Mouse (Mus musculus): ENCODE data around the gene Pacs2. TPM values are rescaled to one million over a fixed set of nuclear protein-coding genes. Genes with fewer than 3 reads are reported as not detected.

Pacs2 gene
- polyA plus RNA-seq, 1 experiment from 2014 or later, result 6.8 TPM

DNA sequence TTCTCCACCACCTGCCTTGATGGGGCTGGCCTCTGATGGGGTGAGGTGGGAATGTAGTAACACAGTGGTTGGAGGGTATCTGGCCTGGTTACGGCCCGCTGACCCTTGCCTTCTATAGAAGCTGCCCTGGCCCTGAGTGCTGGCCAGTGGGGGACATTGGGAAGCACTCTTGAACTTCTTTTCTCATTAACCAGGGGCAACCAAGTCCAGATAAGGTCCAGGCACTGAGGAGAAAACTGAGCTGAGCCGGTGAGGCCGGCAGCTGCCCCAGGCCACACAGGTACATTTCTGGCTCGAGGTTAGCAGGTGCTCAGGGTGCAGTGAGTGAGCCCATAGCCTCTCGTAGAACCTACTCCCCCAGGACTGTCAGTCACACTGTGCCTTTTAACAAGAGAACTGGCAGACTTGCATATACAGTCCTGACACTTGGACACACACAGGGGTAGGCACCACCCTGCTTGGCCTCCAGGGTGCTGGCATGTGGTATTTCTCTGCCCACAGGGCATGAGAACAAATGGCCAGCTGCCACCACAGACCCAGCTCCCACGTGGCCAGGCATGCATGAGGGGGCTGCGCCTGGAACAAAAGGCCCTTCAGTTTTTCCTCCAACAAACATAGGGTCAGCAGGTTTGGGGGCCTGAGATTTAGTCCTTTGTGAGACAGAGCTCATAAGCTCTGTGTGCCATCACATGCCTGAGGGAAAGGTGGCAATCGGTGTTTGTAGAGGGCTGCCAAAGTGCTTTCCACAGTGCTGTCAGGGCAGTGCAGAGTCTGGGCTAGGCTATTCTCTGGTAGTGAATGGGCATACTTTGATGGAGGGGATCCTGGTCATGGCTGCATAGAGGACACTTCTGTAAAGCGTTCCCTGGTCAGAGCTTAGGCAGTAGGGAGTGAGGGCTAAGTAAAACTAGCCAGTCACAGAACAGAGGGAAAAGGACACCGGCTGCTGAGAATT, 18.3 kb downstream of the Pacs2 start:
- H3K4me1 ChIP-seq (ENCODE audit: insufficient read depth, low read depth, low read length), result no peaks in the 10 kb centered on the region
- DNase-seq (ENCODE audit: low spot score) (no peak), ATAC-seq (no peak)
- no peak overlapping the region for H3K27ac ChIP-seq (ENCODE audit: low read length)
- H3K9me3 ChIP-seq (ENCODE audit: low read length), result no peaks in the 10 kb centered on the region
- H3K4me3 ChIP-seq (ENCODE audit: low read depth, low read length), result no peak overlapping the region
- no peaks in the 10 kb centered on the region; the same call in 1 of the 2 replicates for H3K36me3 ChIP-seq (ENCODE audit: insufficient read depth, low read length)
- H3K27me3 ChIP-seq (replicated peaks; ENCODE audit: insufficient read depth, low read length), result no peaks in the 10 kb centered on the region
- no peak overlapping the region for H3K4me2 ChIP-seq (replicated peaks; ENCODE audit: low read depth, low read length)
- 74% methylated on average over 11 of the region's 11 CpGs for WGBS
- H3K9ac ChIP-seq (replicated peaks; ENCODE audit: low read depth), result no peak overlapping the region
- TF ChIP-seq CTCF (IDR thresholded peaks at IDR 0.05) (no peak), EP300 (IDR thresholded peaks at IDR 0.05) (no peak)

DNA sequence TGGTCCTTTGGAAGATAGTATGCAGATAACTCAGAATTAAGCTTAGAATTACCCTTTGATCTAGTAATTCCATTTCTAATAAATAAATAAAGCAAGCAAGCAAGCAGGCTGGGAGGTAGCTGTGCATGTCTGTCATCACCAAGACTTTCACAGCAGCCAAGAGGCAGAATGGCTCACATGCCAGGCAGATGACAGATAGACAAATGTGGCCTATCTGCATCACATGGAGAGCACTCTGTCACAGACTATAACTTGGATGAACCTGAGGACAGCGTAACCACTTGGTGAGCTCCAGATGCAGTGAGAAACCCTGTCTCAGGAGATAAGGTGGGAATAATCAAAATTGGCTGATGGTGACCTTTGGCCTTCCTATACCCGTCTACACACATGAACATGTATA, 20.8 kb downstream of the Pacs2 start:
- Histone ChIP-seq H3K4me1 (ENCODE audit: insufficient read depth, low read depth, low read length) (no peaks in the 10 kb centered on the region), H3K27me3 (replicated peaks; ENCODE audit: insufficient read depth, low read length) (no peaks in the 10 kb centered on the region), H3K4me3 (ENCODE audit: low read depth, low read length) (no peak overlapping the region), H3K9me3 (ENCODE audit: low read length) (no peaks in the 10 kb centered on the region), H3K9ac (replicated peaks; ENCODE audit: low read depth) (no peak overlapping the region), H3K4me2 (replicated peaks; ENCODE audit: low read depth, low read length) (no peak overlapping the region), H3K27ac (ENCODE audit: low read length) (no peak overlapping the region), H3K36me3 (ENCODE audit: insufficient read depth, low read length) (no peaks in the 10 kb centered on the region)
- ATAC-seq, result no peak
- DNase-seq (ENCODE audit: low spot score), result no peak
- WGBS, result 62% methylated on average over 2 of the region's 2 CpGs
- TF ChIP-seq EP300 (IDR thresholded peaks at IDR 0.05) (no peak), CTCF (IDR thresholded peaks at IDR 0.05) (no peak)

DNA sequence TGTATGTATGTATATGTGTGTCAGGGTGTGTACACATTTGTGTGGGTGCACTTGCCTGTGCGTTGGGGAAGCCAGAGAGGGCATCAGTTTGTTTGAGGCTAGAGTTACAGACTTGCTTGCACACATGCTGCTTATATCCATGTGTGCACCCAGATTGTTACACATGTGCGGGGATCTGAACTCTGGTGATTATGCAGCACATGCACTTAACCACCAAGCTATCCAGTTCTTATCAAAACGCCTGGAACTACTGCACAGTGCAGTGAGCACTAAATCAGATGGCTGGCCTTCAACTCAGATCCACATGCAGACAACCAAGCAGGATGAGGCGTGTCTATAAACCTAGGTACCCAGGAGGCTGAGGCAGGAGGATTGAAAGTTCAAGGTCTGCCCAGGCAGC, 22.7 kb downstream of the Pacs2 start:
- Histone ChIP-seq H3K27me3 (replicated peaks; ENCODE audit: insufficient read depth, low read length) (no peaks in the 10 kb centered on the region), H3K9me3 (ENCODE audit: low read length) (no peaks in the 10 kb centered on the region), H3K27ac (ENCODE audit: low read length) (no peak overlapping the region), H3K4me3 (ENCODE audit: low read depth, low read length) (no peak overlapping the region), H3K4me1 (ENCODE audit: insufficient read depth, low read depth, low read length) (no peaks in the 10 kb centered on the region), H3K36me3 (ENCODE audit: insufficient read depth, low read length) (no peaks in the 10 kb centered on the region), H3K9ac (replicated peaks; ENCODE audit: low read depth) (no peak overlapping the region), H3K4me2 (replicated peaks; ENCODE audit: low read depth, low read length) (no peak overlapping the region)
- ATAC-seq, result no peak
- DNase-seq (ENCODE audit: low spot score), result no peak
- 83% methylated on average over 4 of the region's 4 CpGs for WGBS
- TF ChIP-seq EP300 (IDR thresholded peaks at IDR 0.05), result no peak
- no peak for TF ChIP-seq CTCF (IDR thresholded peaks at IDR 0.05)

DNA sequence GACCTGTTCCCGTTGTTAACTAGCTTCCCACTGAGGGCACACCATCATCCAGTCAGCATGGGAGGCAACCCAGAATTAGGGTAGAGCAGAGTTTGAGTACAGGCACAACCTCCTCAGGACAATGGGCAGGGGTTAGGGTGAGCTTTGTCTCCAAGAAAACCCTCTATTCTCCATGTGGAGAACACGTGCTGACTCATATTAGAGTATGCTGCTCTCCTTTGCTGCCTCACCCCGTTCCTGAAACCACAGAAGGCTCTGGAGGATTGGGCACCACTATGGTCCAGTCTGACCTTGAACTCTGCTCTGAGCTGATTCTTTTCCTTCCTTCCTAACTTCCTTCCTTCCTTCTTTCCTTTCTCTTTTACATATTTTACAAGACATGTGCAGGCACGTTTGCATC, 24.1 kb downstream of the Pacs2 start:
- Histone ChIP-seq H3K27me3 (replicated peaks; ENCODE audit: insufficient read depth, low read length) (no peaks in the 10 kb centered on the region), H3K27ac (ENCODE audit: low read length) (no peak overlapping the region), H3K4me1 (ENCODE audit: insufficient read depth, low read depth, low read length) (no peaks in the 10 kb centered on the region), H3K36me3 (ENCODE audit: insufficient read depth, low read length) (no peaks in the 10 kb centered on the region), H3K4me2 (replicated peaks; ENCODE audit: low read depth, low read length) (no peak overlapping the region), H3K9me3 (ENCODE audit: low read length) (no peaks in the 10 kb centered on the region), H3K9ac (replicated peaks; ENCODE audit: low read depth) (no peak overlapping the region), H3K4me3 (ENCODE audit: low read depth, low read length) (no peak overlapping the region)
- WGBS, result 86% methylated on average over 4 of the region's 4 CpGs
- no peak for ATAC-seq
- no peak for DNase-seq (ENCODE audit: low spot score)
- TF ChIP-seq CTCF (IDR thresholded peaks at IDR 0.05) (no peak), EP300 (IDR thresholded peaks at IDR 0.05) (no peak)

DNA sequence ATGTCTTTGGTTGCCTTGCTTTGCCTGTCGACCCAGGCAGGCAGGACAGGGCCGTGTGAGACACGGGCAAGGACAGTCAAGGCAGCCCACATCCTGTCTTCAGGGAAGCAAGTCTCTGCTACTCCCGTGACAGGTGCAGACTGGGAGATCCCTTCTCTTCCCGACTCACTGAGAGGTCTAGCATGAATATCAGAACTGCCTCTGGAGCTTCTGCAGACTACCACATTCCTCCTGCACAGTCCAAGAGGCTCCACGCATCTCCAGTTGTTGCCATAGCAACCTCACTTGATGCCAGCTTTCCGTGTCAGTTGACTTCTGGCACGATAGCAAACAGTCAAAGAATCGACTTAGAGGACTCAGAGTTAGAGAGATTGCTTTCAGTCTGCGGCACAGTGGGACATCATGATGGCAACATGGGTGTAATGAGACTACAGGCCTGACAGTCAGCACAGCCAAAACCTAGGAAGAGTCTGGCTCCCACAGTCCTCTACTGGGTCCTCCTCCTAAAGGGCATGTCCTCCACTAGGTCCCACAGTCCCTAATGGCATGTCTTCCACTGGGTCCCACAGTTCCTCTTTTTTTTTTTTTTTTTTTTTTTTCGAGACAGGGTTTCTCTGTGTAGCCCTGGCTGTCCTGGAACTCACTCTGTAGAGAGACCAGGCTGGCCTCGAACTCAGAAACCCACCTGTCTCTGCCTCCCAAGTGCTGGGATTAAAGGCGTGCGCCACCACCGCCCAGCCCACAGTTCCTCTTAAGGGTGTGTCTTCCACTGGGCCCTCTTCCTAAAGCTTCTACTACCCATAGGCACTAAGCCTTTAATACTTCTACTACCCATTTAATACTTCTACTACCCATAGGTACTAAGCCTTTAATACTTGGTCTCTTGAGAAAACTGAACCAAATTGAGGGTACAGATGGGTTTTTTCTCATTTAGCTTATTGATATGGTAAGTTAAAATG, 27.5 kb downstream of the Pacs2 start:
- Histone ChIP-seq H3K27me3 (replicated peaks; ENCODE audit: insufficient read depth, low read length) (no peaks in the 10 kb centered on the region), H3K4me1 (ENCODE audit: insufficient read depth, low read depth, low read length) (no peaks in the 10 kb centered on the region), H3K9me3 (ENCODE audit: low read length) (no peaks in the 10 kb centered on the region), H3K4me2 (replicated peaks; ENCODE audit: low read depth, low read length) (no peak overlapping the region), H3K4me3 (ENCODE audit: low read depth, low read length) (no peak overlapping the region), H3K36me3 (ENCODE audit: insufficient read depth, low read length) (no peaks in the 10 kb centered on the region), H3K27ac (ENCODE audit: low read length) (no peak overlapping the region), H3K9ac (replicated peaks; ENCODE audit: low read depth) (no peak overlapping the region)
- peak; percentile 38 for DNase-seq (ENCODE audit: low spot score)
- TF ChIP-seq CTCF (IDR thresholded peaks at IDR 0.05), result no peak
- no peak for TF ChIP-seq EP300 (IDR thresholded peaks at IDR 0.05)
- 53% methylated on average over 14 of the region's 15 CpGs for WGBS
- ATAC-seq, result peak; percentile 41

DNA sequence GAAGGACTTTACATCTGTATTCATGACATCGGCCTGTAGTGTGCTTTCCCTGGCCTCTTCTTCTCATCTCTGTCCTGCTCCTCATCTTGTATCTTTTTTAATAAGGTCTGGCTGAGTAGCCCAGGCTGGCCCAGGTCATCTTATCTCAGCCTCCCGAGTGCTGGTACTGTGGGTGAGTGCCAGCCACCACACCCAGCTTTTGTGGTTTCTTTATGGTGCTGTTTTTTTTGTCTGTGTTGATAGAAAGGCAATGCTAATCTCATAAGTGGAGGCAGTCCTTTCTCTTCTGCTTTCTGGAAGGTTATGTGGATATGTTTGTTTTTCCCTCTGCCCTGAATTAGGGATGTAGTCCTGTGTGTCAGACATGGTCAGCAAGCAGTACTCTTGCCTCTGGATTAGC, 28.2 kb downstream of the Pacs2 start:
- 72% methylated on average over 2 of the region's 2 CpGs for WGBS
- Histone ChIP-seq H3K9ac (replicated peaks; ENCODE audit: low read depth) (no peak overlapping the region), H3K4me2 (replicated peaks; ENCODE audit: low read depth, low read length) (no peak overlapping the region), H3K27ac (ENCODE audit: low read length) (no peak overlapping the region), H3K4me1 (ENCODE audit: insufficient read depth, low read depth, low read length) (no peaks in the 10 kb centered on the region), H3K4me3 (ENCODE audit: low read depth, low read length) (no peak overlapping the region), H3K36me3 (ENCODE audit: insufficient read depth, low read length) (no peaks in the 10 kb centered on the region), H3K27me3 (replicated peaks; ENCODE audit: insufficient read depth, low read length) (no peaks in the 10 kb centered on the region), H3K9me3 (ENCODE audit: low read length) (no peaks in the 10 kb centered on the region)
- no peak for ATAC-seq
- TF ChIP-seq EP300 (IDR thresholded peaks at IDR 0.05), result no peak
- no peak for TF ChIP-seq CTCF (IDR thresholded peaks at IDR 0.05)
- DNase-seq (ENCODE audit: low spot score), result no peak
